Mouse (Mus musculus): ENCODE data around the gene Map3k10.

GRCm38 (mm10) chr7:27696711-27697110 lies 22.3 kb upstream of the Map3k10 start:
- TF ChIP-seq CTCF (IDR thresholded peaks at IDR 0.05; ENCODE audit: insufficient read depth, low read depth, low read length): no peak
- no peak for TF ChIP-seq POLR2A (IDR thresholded peaks at IDR 0.05; ENCODE audit: insufficient read depth, low read depth, low read length)
